Mouse (Mus musculus) CH12.LX (cell line): Measurements from ENCODE around the gene Celsr2. TPM values are rescaled to one million over a fixed set of nuclear protein-coding genes. Genes with fewer than 3 reads are reported as not detected.

Source experiments
- DNase-seq: peaks from one replicate; pipeline ENCODE4 v3.0.0-alpha.2; 2013; ENCODE audit errors: extremely low read depth
- H3K27ac ChIP-seq: 2 replicates; pipeline ENCODE4 v1.5.1; 2012; ENCODE audit warnings: low read depth, mild to moderate bottlenecking, control low read depth, moderate library complexity; ENCODE audit not compliant: insufficient read depth
- H3K27me3 ChIP-seq: replicated peaks from 2 replicates; pipeline ENCODE3; 2012; ENCODE audit warnings: inconsistent platforms
- H3K36me3 ChIP-seq, 2 experiments: replicated peaks in 1 of 2; 2 replicates each; pipeline versions ENCODE3 to v1.6.1; 2012; ENCODE audit warnings: inconsistent platforms in 1 of 2, low read length in 1 of 2, mild to moderate bottlenecking in 1 of 2, mixed read lengths in 1 of 2, moderate library complexity in 1 of 2; ENCODE audit not compliant: control insufficient read depth in 1 of 2, insufficient read depth in 1 of 2
- H3K4me1 ChIP-seq, 2 experiments: 2 replicates each; pipeline ENCODE4 v1.6.1; 2012; ENCODE audit warnings: inconsistent platforms in 1 of 2, moderate library complexity in 1 of 2; ENCODE audit not compliant: insufficient read depth in 2 of 2, control insufficient read depth in 1 of 2
- H3K4me2 ChIP-seq: 2 replicates; pipeline ENCODE4 v1.6.1; 2012; ENCODE audit warnings: low read depth, mild to moderate bottlenecking, control low read depth; ENCODE audit not compliant: poor library complexity, insufficient read depth, severe bottlenecking
- H3K4me3 ChIP-seq, 3 experiments: fragments of 150-350 bp in 1 of 3; sonication (generic) in 1 of 3; replicated peaks in 1 of 3; 2 replicates each; pipeline versions ENCODE3 to v1.5.1; 2011 to 2012; ENCODE audit warnings: low read depth in 2 of 3, low read length in 2 of 3, mild to moderate bottlenecking in 2 of 3, moderate library complexity in 2 of 3, control low read depth in 1 of 3, improper control_type of control experiment in 1 of 3, inconsistent platforms in 1 of 3, mixed read lengths in 1 of 3; ENCODE audit not compliant: poor library complexity in 1 of 3
- H3K79me2 ChIP-seq: replicated peaks from 2 replicates; pipeline ENCODE4 v1.6.1; 2012; ENCODE audit warnings: mild to moderate bottlenecking, moderate library complexity; ENCODE audit not compliant: control insufficient read depth, poor library complexity, insufficient read depth, severe bottlenecking; ENCODE audit errors: extremely low read depth
- H3K9ac ChIP-seq: 2 replicates; pipeline ENCODE4 v1.6.1; 2012; ENCODE audit warnings: low read depth, mild to moderate bottlenecking, control low read depth, moderate library complexity; ENCODE audit not compliant: insufficient read depth
- H3K9me3 ChIP-seq: replicated peaks from 2 replicates; pipeline ENCODE3; 2012; ENCODE audit warnings: low read length, inconsistent platforms, mixed read lengths
- BHLHE40 ChIP-seq: IDR thresholded peaks from 2 replicates; pipeline ENCODE4 v1.6.1; 2011; ENCODE audit warnings: mild to moderate bottlenecking, low read depth, low read length, improper control_type of control experiment
- CTCF ChIP-seq, 2 experiments: IDR thresholded peaks in 1 of 2; conservative IDR thresholded peaks in 1 of 2; 2 replicates each; pipeline ENCODE4 v1.5.1; 2011 to 2012; ENCODE audit warnings: low read depth in 2 of 2, low read length in 2 of 2, improper control_type of control experiment in 1 of 2, inconsistent platforms in 1 of 2, mild to moderate bottlenecking in 1 of 2, moderate library complexity in 1 of 2
- E2F4 ChIP-seq: IDR thresholded peaks from 2 replicates; pipeline ENCODE4 v1.6.1; 2011; ENCODE audit warnings: low read depth, low read length, improper control_type of control experiment; ENCODE audit not compliant: insufficient replicate concordance
- ELF1 ChIP-seq: IDR thresholded peaks from 2 replicates; pipeline ENCODE4 v1.6.1; 2014; ENCODE audit warnings: low read depth, mild to moderate bottlenecking, inconsistent platforms, low read length, improper control_type of control experiment
- EP300 ChIP-seq: IDR thresholded peaks from 2 replicates; pipeline ENCODE4 v1.6.1; 2011; ENCODE audit warnings: low read length, improper control_type of control experiment
- JUN ChIP-seq: IDR thresholded peaks from 2 replicates; pipeline ENCODE4 v1.6.1; 2011; ENCODE audit warnings: low read depth, mild to moderate bottlenecking, low read length, improper control_type of control experiment, moderate library complexity; ENCODE audit not compliant: insufficient read depth
- JUND ChIP-seq: conservative IDR thresholded peaks from 2 replicates; pipeline ENCODE4 v1.6.1; 2011; ENCODE audit warnings: low read depth, low read length, improper control_type of control experiment
- MXI1 ChIP-seq: IDR thresholded peaks from 2 replicates; pipeline ENCODE4 v1.6.1; 2011; ENCODE audit warnings: mild to moderate bottlenecking, low read depth, low read length, improper control_type of control experiment
- NELFE ChIP-seq: IDR thresholded peaks from 2 replicates; pipeline ENCODE4 v1.6.1; 2011; ENCODE audit warnings: low read depth, low read length, improper control_type of control experiment
- NRF1 ChIP-seq: IDR thresholded peaks from 2 replicates; pipeline ENCODE4 v1.6.1; 2014; ENCODE audit warnings: low read depth, mild to moderate bottlenecking, inconsistent platforms, low read length, improper control_type of control experiment, moderate library complexity
- POLR2A ChIP-seq: IDR thresholded peaks from 2 replicates; pipeline ENCODE4 v1.6.1; 2011; ENCODE audit warnings: low read depth, mild to moderate bottlenecking, improper control_type of control experiment, low read length
- RAD21 ChIP-seq: IDR thresholded peaks from 2 replicates; pipeline ENCODE4 v1.6.1; 2011; ENCODE audit warnings: low read depth, mild to moderate bottlenecking, low read length, improper control_type of control experiment, moderate library complexity
- RCOR1 ChIP-seq: conservative IDR thresholded peaks from 2 replicates; pipeline ENCODE4 v1.6.1; 2012; ENCODE audit warnings: low read depth, mild to moderate bottlenecking, inconsistent platforms, low read length, improper control_type of control experiment
- SIN3A ChIP-seq: IDR thresholded peaks from 2 replicates; pipeline ENCODE4 v1.6.1; 2012; ENCODE audit warnings: low read length, improper control_type of control experiment, inconsistent platforms
- SMC3 ChIP-seq: IDR thresholded peaks from 2 replicates; pipeline ENCODE4 v1.6.1; 2011; ENCODE audit warnings: low read depth, low read length, improper control_type of control experiment
- TBP ChIP-seq: conservative IDR thresholded peaks from 2 replicates; pipeline ENCODE4 v1.6.1; 2011; ENCODE audit warnings: low read depth, low read length, improper control_type of control experiment
- USF2 ChIP-seq: conservative IDR thresholded peaks from 2 replicates; pipeline ENCODE4 v1.6.1; 2011; ENCODE audit warnings: low read depth, low read length, improper control_type of control experiment
- ZC3H11A ChIP-seq: IDR thresholded peaks from 2 replicates; pipeline ENCODE4 v1.6.1; 2012; ENCODE audit warnings: low read depth, mild to moderate bottlenecking, inconsistent platforms, low read length, improper control_type of control experiment
- ZKSCAN1 ChIP-seq: IDR thresholded peaks from 2 replicates; pipeline ENCODE4 v1.6.1; 2012; ENCODE audit warnings: low read depth, inconsistent platforms, low read length, improper control_type of control experiment, borderline replicate concordance
- ZNF384 ChIP-seq: IDR thresholded peaks from 2 replicates; pipeline ENCODE4 v1.6.1; 2012; ENCODE audit warnings: low read depth, low read length, improper control_type of control experiment, inconsistent platforms
- dilution Hi-C: fragments of 300-500 bp; cut with MboI; formaldehyde crosslinking; loops from 2 replicates; pipeline ENCODE4 v1.14.3; 2020; ENCODE audit warnings: low sequenced_read_pairs; ENCODE audit not compliant: extremely low pct_unique_long_range_greater_than_20kb, extremely low pct_ligation_motif_present
- in situ Hi-C: fragments of 300-500 bp; cut with MboI; formaldehyde crosslinking; loops from 3 replicates; pipeline ENCODE4 v1.14.3; 2019; ENCODE audit warnings: low sequenced_read_pairs, low pct_ligation_motif_present, low pct_unique_long_range_greater_than_20kb, mixed read lengths
- polyA plus RNA-seq: library from polyadenylated mRNA; unstranded; fragments of >175 nt; gene quantifications from 2 replicates; pipeline ENCODE4 v1.2.1, GENCODE M21; 2012; ENCODE audit warnings: low read depth; ENCODE audit not compliant: insufficient read length
- total RNA-seq, 2 experiments: library from RNA; depleted of rRNA; stranded (reverse); fragments of 300-350 nt in 1 of 2; fragments of >200 nt in 1 of 2; gene quantifications; 2 replicates each; pipeline ENCODE4 v1.2.3; 2012 to 2014

Celsr2 gene
- total RNA-seq (2012; rRNA removed) (not detected in 2 replicates), total RNA-seq (2014; rRNA removed) (not detected in 2 replicates), polyA plus RNA-seq (not detected in 2 replicates)

DNA sequence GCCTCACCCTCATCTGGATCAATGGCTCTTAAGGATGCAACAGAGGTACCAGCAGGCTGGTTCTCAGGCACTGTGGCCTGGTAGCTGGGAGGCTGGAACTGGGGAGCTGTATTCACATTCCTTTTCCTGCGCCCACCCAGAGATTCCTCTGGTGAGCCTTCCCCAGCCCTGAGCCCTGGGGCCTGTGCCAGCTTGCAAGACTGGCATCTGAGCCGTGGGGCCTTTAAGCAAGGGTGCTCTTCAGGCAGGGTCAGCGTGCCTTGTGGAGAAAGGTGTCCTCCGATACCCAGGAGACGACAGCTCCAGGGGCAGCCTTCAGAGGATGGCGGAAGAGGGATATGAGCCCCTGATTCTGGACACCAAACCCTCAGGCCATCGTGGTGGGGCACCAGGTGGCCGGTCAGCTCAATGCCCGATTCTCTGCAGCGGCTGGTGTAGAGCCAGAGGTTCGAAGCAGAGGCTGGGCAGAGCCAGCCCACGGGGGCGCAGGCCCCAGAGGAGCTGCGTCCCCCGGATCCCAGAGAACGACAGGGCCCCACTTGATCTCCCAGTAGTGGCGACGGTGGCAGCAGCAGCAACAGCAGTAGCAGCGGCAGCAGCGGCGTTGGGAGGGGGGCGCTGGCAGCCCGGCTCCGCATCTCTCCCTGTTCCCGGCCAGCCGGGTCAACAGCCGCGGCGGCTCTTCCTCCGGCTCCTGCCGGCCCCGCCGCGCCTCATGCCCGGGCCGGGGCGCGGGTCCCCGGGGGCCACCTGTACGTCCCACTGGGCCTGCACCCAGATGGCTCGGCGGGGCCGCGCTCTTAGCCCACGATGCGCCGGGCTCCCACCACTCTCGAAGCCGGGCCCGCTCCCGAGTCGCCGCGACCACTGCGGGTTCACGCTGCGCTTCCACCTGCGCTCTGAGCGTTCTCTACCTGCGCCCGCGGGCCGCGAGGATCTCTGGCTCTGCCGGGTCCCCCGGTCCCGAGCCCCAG lies at the start of gene Celsr2:
Gene Celsr2 (minus strand): TSS at position 696 of the 974 bp plus-strand sequence.
- in situ Hi-C loops: loop anchor here (25.0 kb wide), 1 partner anchor 372 kb away; no protein-coding TSS in a partner anchor
- Histone ChIP-seq H3K27ac (no peak within 1 kb of the TSS), H3K27me3 (peaks cover 12% of the 10 kb centered on the region), H3K4me3 (no peak within 1 kb of the TSS), H3K9me3 (peaks cover 32% of the 10 kb centered on the region), H3K9ac (no peak within 1 kb of the TSS), H3K4me1 (peaks cover 0 to 8% of the 10 kb centered on the region in 2 experiments; a peak in 2 of 4 replicates), H3K4me2 (no peak within 1 kb of the TSS), H3K79me2 (no peaks in the 10 kb centered on the region)
- DNase-seq: no peak
- TF ChIP-seq POLR2A (no peak), USF2 (no peak), ZC3H11A (no peak), NRF1 (no peak), BHLHE40 (no peak), E2F4 (no peak), NELFE (no peak), ZKSCAN1 (no peak), JUND (no peak), SIN3A (no peak), ZNF384 (no peak), JUN (no peak)
- TF ChIP-seq, all 38 proteins: peak for 0
- no peaks in the 10 kb centered on the region for H3K36me3 ChIP-seq
- dilution Hi-C loops: no loop called here

DNA sequence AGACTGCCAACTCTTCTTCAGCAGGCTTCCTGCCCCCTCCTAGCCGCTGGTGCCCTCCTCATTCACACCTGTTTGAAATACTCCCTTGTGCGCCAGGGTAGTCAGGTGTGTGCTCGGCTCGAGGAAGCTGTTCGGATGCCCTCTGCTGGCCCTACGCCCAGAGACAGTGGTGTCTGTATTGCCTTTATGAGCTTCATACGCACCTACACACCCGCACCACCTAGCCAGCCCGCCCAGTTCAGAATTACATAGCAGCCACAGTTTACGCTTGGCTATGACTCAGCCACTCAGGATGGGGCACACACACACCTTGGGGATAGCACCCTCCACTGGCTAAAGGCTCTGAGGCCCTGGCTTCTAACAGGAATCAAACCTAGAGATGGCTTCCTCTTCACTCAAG lies 43.5 kb upstream of the Celsr2 start:
- DNase-seq: peak; percentile 79
- Histone ChIP-seq H3K4me2 (peak overlapping the region; percentile 80), H3K9ac (peak overlapping the region; percentile 37; the same call in 1 of the 2 replicates), H3K36me3 (no peaks in the 10 kb centered on the region), H3K79me2 (no peaks in the 10 kb centered on the region), H3K27ac (peak overlapping the region; percentile 71), H3K27me3 (no peaks in the 10 kb centered on the region), H3K4me3 (peak overlapping the region; percentile 34 to 89 (median 82)), H3K9me3 (no peaks in the 10 kb centered on the region), H3K4me1 (peaks cover 4 to 14% of the 10 kb centered on the region in 2 experiments)
- in situ Hi-C loops: no loop called here
- TF ChIP-seq ZKSCAN1 (no peak), RAD21 (peak; percentile 44; the same call in 1 of the 2 replicates), ZNF384 (no peak), CTCF (conservative IDR thresholded peaks at IDR 0.05 in 1 of 2, IDR thresholded peaks at IDR 0.05 in 1 of 2; ENCODE audit: low read depth in 2 of 2, low read length in 2 of 2) (peak in 1 of 2 experiments; percentile 72; a peak in 2 of 4 replicates), RCOR1 (0 out of 2 replicates have a peak, but pooled peaks have one; percentile 59), ELF1 (no peak), MXI1 (no peak), BHLHE40 (no peak), ZC3H11A (no peak), NRF1 (no peak), E2F4 (no peak), TBP (no peak; the same call in 1 of the 2 replicates), SMC3 (peak; percentile 67), EP300 (0 out of 2 replicates have a peak, but pooled peaks have one; percentile 13)
- dilution Hi-C loops: no loop called here
